Mouse (Mus musculus) C3H10T1/2 (cell line): ENCODE results near the gene Yipf1. TPM values are rescaled to one million over a fixed set of nuclear protein-coding genes. Genes with fewer than 3 reads are reported as not detected.

Experiments used
- polyA plus RNA-seq, 2 experiments: library from polyadenylated mRNA; unstranded; fragments of >200 nt; fragmentation: generic; extraction: Trizol; gene quantifications; one replicate each; pipeline ENCODE4 v1.2.1; 2012; ENCODE audit warnings: missing spikeins in 2 of 2

The Yipf1 gene
- 10 to 100 TPM; 60.9 to 61.5 TPM for polyA plus RNA-seq

GRCm38 (mm10) chr4:107313690-107314478, at the start of gene Yipf1:
Gene Yipf1 (plus strand): TSS chr4:107314363.

GRCm38 (mm10) chr4:107306966-107307365, 7.2 kb upstream of the Yipf1 start, which contains the start of gene Dio1:
Gene Dio1 (minus strand): TSS chr4:107307169.

GRCm38 (mm10) chr4:107367567-107368314, 53.6 kb downstream of the Yipf1 start, which contains the start of gene Ndc1:
Gene Ndc1 (plus strand): TSS chr4:107367784.

Other genes with a start within 250 kb of the Yipf1 start
- 10 to 100 TPM; 46.4 to 82.1 TPM for gene Mrpl37, start 247.5 kb upstream of the Yipf1 start, polyA plus RNA-seq
- 1 to 10 TPM; 6.4 to 9.6 TPM for gene Cyb5rl, start 247.4 kb upstream of the Yipf1 start, polyA plus RNA-seq
- gene Cdcp2, start 217.5 kb upstream of the Yipf1 start, polyA plus RNA-seq = not detected
- gene Tmem59, start 136.0 kb upstream of the Yipf1 start, polyA plus RNA-seq = 100 to 1,000 TPM in 1 of 2 experiments, 10 to 100 TPM in 1; 35.2 to 237 TPM
- 10 to 100 TPM in 1 of 2 experiments, 1 to 10 TPM in 1; 3.8 to 15.2 TPM for gene Tceanc2, start 135.2 kb upstream of the Yipf1 start, polyA plus RNA-seq
- gene Ldlrad1, start 105.2 kb upstream of the Yipf1 start, polyA plus RNA-seq = under 1 TPM in 1 of 2 experiments, not detected in 1; 0.09 TPM
- gene Lrrc42, start 60.8 kb upstream of the Yipf1 start, polyA plus RNA-seq = 10 to 100 TPM; 21.2 to 61.8 TPM
- 10 to 100 TPM in 1 of 2 experiments, 1 to 10 TPM in 1; 6.2 to 47.3 TPM for gene Hspb11, start 60.8 kb upstream of the Yipf1 start, polyA plus RNA-seq
- gene Dio1, start 7.2 kb upstream of the Yipf1 start, polyA plus RNA-seq = not detected
- 10 to 100 TPM in 1 of 2 experiments, 1 to 10 TPM in 1; 7.7 to 15.9 TPM for gene Ndc1, start 53.4 kb downstream of the Yipf1 start, polyA plus RNA-seq
- 10 to 100 TPM in 1 of 2 experiments, 1 to 10 TPM in 1; 1.5 to 44.2 TPM for gene Glis1, start 120.2 kb downstream of the Yipf1 start, polyA plus RNA-seq